Mouse (Mus musculus) liver, embryonic 16.5 days (tissue): Measurements from ENCODE around the gene Tbc1d22a. TPM values are rescaled to one million over a fixed set of nuclear protein-coding genes. Genes with fewer than 3 reads are reported as not detected.

Experiments used
- ATAC-seq: fragments of 200-750 bp; cut with Nextera tagmentation; 2 replicates; pipeline ENCODE4 v1.8.0; 2017; ENCODE audit warnings: low read depth, mild to moderate bottlenecking, moderate number of reproducible peaks, moderate library complexity
- H3K27ac ChIP-seq: fragments of 300-500 bp; sonication (generic); 2 replicates; pipeline ENCODE4 v1.5.1; 2014; ENCODE audit warnings: mild to moderate bottlenecking, low read length
- H3K27me3 ChIP-seq: fragments of 300-500 bp; sonication (generic); 2 replicates; pipeline ENCODE4 v1.6.1; 2014; ENCODE audit warnings: low read depth, low read length, mixed read lengths; ENCODE audit not compliant: control insufficient read depth, insufficient read depth
- H3K36me3 ChIP-seq: fragments of 300-500 bp; sonication (generic); 2 replicates; pipeline ENCODE4 v1.6.1; 2014; ENCODE audit warnings: mild to moderate bottlenecking; ENCODE audit not compliant: control insufficient read depth, insufficient read depth
- H3K4me1 ChIP-seq: fragments of 300-500 bp; sonication (generic); 2 replicates; pipeline ENCODE4 v1.6.1; 2014; ENCODE audit warnings: low read depth, low read length, mixed read lengths; ENCODE audit not compliant: control insufficient read depth
- H3K4me2 ChIP-seq: fragments of 300-500 bp; sonication (generic); 2 replicates; pipeline ENCODE4 v1.6.1; 2014; ENCODE audit warnings: low read depth, low read length, mixed read lengths
- H3K4me3 ChIP-seq: fragments of 300-500 bp; sonication (generic); 2 replicates; pipeline ENCODE4 v1.5.1; 2014; ENCODE audit warnings: low read depth, mild to moderate bottlenecking, low read length
- H3K9ac ChIP-seq: fragments of 300-500 bp; sonication (generic); 2 replicates; pipeline ENCODE4 v1.6.1; 2014; ENCODE audit warnings: low read depth, low read length
- H3K9me3 ChIP-seq: fragments of 300-500 bp; sonication (generic); replicated peaks from 2 replicates; pipeline ENCODE4 v1.6.1; 2016; ENCODE audit warnings: low read length; ENCODE audit not compliant: control insufficient read depth
- WGBS: fragments of 180-500 bp; shearing (Covaris S2); extraction: QIAGEN DNeasy Blood & Tissue Kit; methylation state at CpG from one replicate; pipeline ENCODE4 v1.1.7; 2014; ENCODE audit not compliant: insufficient replicate concordance; 5-methylcytosine and 5-hydroxymethylcytosine counted together
- polyA plus RNA-seq: library from polyadenylated mRNA; unstranded; fragments of >200 nt; fragmentation: Nextera tagmentation; extraction: Ambion mirVana; gene quantifications from 2 replicates; pipeline ENCODE4 v1.2.1, GENCODE M21; 2015

The Tbc1d22a gene
- polyA plus RNA-seq, 1 experiment from 2014 or later = 8.1 TPM

DNA sequence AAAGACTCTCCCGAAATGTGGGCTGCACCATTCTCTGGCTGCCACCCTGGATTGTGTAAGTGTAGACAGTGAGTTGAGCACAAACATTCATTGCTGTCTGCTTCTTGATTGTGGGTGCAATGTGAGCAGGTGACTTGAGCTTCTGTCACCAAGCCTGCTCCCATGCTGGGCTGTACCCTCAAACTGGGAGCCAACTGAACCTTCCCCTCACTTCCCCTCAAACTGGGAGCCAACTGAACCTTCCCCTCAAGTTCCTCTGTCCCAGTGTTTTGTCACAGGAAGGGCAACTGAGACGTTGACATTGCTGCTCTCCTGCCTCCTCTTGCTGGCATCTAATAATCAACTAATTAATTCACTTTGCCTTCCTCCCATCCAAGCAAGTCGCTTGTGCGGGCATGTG is 52.7 kb downstream of the Tbc1d22a start:
- no peak for ATAC-seq
- Histone ChIP-seq H3K27ac (no peak overlapping the region), H3K27me3 (no peaks in the 10 kb centered on the region), H3K9me3 (no peaks in the 10 kb centered on the region), H3K4me2 (no peak overlapping the region), H3K4me1 (no peaks in the 10 kb centered on the region), H3K9ac (no peak overlapping the region), H3K36me3 (no peaks in the 10 kb centered on the region), H3K4me3 (no peak overlapping the region)
- 62% methylated on average over 4 of the region's 4 CpGs for WGBS

DNA sequence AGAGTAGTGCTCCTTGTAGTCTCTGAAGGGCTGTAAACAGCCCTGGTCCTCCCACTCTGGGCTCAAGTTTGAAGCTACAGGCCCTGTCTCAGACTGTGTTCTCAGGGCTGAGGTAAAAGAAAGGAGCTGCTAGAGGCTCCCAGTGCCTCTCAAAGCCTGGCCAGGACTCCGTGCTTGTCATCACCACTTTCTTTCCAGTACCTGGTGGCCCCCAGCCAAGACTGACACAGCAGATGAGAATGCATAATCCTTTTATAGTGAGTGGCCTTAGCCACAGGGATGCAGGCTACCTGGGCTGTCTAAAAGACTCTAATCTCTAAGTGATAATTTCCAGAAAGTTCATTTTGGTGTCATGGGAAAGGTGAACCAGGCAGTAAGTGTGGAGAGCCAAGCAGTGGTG is 54.3 kb downstream of the Tbc1d22a start:
- H3K9me3 ChIP-seq = no peaks in the 10 kb centered on the region
- ATAC-seq = no peak
- H3K27me3 ChIP-seq = no peaks in the 10 kb centered on the region
- H3K4me2 ChIP-seq = no peak overlapping the region
- no peak overlapping the region for H3K4me3 ChIP-seq
- H3K4me1 ChIP-seq = no peaks in the 10 kb centered on the region
- no peak overlapping the region for H3K27ac ChIP-seq
- H3K36me3 ChIP-seq = no peaks in the 10 kb centered on the region
- 69% methylated on average over 1 of the region's 1 CpGs for WGBS
- no peak overlapping the region for H3K9ac ChIP-seq

DNA sequence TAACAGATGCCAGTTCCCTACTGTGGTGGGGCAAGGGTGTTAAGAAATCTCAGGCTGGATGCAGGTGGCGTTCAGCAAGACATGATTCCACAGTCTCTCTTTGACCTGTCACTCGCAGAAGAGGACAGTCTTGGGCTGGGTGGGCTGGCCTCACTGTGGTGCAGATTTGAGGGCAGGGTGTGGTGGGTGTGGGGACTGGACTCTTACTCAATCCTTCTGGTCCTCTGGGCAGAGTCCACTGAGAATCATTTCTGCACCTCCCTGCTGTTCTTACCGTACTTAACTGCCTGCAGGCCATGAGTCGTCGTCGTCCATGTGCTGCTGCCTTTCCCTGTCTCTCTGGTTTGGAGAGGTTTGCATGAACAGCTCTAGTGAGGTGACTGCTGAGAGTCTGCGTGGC is 61.5 kb downstream of the Tbc1d22a start:
- Histone ChIP-seq H3K36me3 (no peaks in the 10 kb centered on the region), H3K9ac (no peak overlapping the region), H3K4me1 (no peaks in the 10 kb centered on the region; the same call in 1 of the 2 replicates), H3K4me3 (no peak overlapping the region), H3K9me3 (no peaks in the 10 kb centered on the region), H3K27ac (no peak overlapping the region), H3K4me2 (no peak overlapping the region), H3K27me3 (no peaks in the 10 kb centered on the region)
- ATAC-seq = no peak
- 68% methylated on average over 7 of the region's 7 CpGs for WGBS

DNA sequence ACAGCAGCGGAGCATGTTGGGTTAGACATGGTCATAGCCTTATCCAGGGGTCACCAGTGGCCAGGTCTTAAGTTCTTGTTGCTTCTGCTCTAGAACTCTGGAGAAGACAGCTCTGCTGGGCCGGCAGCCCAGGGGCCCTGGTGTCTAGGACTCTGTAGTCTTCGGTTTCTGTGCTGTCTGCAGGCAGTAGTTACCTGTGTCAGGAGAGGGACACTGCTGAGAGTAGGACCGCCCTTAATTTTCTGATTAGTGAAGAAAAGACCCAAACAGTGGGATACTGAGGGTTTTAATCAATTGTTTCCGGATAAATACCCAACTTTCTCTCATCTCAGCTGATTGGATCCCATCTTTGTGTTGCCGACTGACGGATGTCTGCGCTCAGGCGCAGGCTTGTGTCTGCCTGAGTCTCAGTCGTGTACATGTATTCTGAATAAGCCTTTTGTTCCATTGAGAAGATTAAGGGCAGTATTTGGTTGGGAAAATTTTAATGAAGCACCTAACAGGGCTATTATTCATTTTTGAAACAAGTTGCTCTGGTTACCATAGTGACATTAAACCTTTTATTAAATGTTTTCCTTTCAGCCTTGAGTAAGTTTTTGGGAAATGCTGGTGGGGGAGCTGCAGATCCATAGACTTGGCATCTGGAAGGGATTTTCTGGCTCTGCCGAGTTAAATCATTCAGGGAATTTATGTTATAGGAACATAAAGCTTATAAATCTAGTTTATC is 62.4 kb downstream of the Tbc1d22a start:
- no peaks in the 10 kb centered on the region for H3K9me3 ChIP-seq
- no peak for ATAC-seq
- WGBS = 77% methylated on average over 11 of the region's 11 CpGs

DNA sequence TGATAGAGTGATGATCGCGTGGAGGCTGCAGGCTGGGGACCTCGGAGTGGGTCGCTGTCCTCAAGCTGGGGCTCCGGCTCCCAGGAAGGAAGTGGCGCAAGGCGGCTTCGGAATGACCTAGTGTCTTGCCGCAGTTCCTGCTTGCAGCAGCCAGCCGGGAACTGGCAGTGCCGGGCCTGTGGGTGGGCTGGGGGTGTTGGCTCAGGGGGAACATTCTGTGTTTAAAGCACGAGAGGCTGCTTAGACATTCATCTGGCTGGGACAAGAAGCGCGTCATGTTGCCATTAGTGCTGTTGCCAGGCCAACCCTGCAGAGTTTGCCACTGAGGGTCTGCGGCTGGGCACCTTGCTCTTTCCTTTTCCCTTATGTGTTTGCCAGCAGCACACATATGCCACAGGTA is 63.2 kb downstream of the Tbc1d22a start:
- ATAC-seq = no peak
- no peaks in the 10 kb centered on the region for H3K9me3 ChIP-seq
- no peaks in the 10 kb centered on the region for H3K27me3 ChIP-seq
- H3K36me3 ChIP-seq = no peaks in the 10 kb centered on the region
- H3K4me3 ChIP-seq = no peak overlapping the region
- WGBS = 67% methylated on average over 15 of the region's 15 CpGs
- no peaks in the 10 kb centered on the region; the same call in 1 of the 2 replicates for H3K4me1 ChIP-seq
- H3K27ac ChIP-seq = no peak overlapping the region
- no peak overlapping the region for H3K4me2 ChIP-seq
- no peak overlapping the region for H3K9ac ChIP-seq

More for the DNA sequence above, 62.4 kb downstream of the Tbc1d22a start:
- H3K4me3 ChIP-seq = no peak overlapping the region
- H3K27me3 ChIP-seq = no peaks in the 10 kb centered on the region
- no peaks in the 10 kb centered on the region for H3K36me3 ChIP-seq
- no peak overlapping the region for H3K9ac ChIP-seq
- H3K4me1 ChIP-seq = no peaks in the 10 kb centered on the region; the same call in 1 of the 2 replicates
- no peak overlapping the region for H3K27ac ChIP-seq
- no peak overlapping the region for H3K4me2 ChIP-seq

DNA sequence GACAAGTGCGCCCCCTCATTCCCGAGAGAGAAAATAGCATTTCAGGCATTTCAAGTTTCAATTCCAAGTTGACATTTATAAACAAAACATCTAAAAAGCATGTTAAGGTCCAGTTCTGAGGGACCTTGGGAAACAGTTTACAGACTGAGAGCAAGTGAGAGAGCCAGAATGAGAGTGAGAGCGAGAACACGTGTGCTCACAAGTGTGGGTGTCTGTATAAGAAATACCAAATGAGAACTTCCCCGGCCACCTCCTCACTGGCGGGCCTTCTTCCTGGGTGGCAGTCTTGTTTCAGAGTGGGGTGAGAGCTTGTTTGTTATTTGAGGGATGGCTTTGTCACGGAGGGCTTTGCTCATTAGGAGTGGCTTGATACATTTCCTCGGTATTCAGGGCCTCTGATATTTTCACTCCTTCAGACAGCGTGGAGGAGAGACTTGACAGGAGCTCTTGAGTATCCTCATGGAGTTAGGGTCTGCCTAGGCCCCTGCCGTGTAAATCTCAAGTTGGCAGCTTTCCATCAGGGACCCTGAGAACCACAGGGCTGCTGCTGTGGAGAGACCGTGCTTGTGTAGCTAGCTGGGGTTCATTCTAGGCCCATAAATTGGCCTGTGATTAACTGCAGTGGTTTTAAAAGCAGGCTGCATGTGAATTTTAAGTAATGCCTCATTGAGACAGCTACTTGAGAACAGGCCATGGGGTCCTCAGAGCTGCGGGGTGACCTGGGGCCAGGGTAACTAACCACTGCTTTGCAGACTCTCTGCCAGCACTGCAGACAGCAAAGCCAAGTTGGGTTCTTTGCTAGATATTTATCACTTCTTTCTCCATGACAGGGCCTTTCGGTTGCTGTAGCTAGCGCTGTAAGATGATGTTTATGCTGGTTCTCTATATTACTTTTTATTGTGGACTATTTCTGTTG is 65.1 kb downstream of the Tbc1d22a start:
- no peaks in the 10 kb centered on the region; the same call in 1 of the 2 replicates for H3K4me1 ChIP-seq
- H3K36me3 ChIP-seq = no peaks in the 10 kb centered on the region
- 75% methylated on average over 14 of the region's 14 CpGs for WGBS
- H3K4me3 ChIP-seq = no peak overlapping the region
- no peak overlapping the region for H3K9ac ChIP-seq
- H3K27me3 ChIP-seq = no peaks in the 10 kb centered on the region
- H3K27ac ChIP-seq = no peak overlapping the region
- no peak for ATAC-seq
- no peak overlapping the region for H3K4me2 ChIP-seq
- no peaks in the 10 kb centered on the region for H3K9me3 ChIP-seq

DNA sequence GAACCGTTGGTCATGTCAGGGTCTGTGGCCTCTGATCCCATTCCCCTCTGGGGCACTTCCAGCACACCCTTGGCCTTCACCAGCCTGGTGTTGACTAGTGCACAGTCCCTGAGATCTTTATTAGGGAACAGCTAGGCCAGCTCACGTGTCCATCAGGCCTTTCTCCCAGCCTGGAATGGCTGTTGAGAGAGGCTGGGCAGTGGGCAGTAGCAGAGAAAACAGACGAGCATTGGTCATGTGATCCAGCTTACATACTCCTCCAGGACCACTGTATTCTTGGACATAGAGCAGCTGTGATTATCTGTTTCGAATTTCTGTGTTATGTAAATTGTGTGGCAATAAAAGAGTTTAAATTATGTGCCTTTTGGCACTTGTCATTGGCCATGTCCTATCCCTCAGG is 65.9 kb downstream of the Tbc1d22a start:
- no peaks in the 10 kb centered on the region for H3K36me3 ChIP-seq
- H3K9me3 ChIP-seq = no peaks in the 10 kb centered on the region
- H3K27me3 ChIP-seq = no peaks in the 10 kb centered on the region
- H3K9ac ChIP-seq = no peak overlapping the region
- ATAC-seq = no peak
- no peak overlapping the region for H3K27ac ChIP-seq
- no peak overlapping the region for H3K4me3 ChIP-seq
- no peaks in the 10 kb centered on the region; the same call in 1 of the 2 replicates for H3K4me1 ChIP-seq
- WGBS = 56% methylated on average over 4 of the region's 4 CpGs
- no peak overlapping the region for H3K4me2 ChIP-seq

DNA sequence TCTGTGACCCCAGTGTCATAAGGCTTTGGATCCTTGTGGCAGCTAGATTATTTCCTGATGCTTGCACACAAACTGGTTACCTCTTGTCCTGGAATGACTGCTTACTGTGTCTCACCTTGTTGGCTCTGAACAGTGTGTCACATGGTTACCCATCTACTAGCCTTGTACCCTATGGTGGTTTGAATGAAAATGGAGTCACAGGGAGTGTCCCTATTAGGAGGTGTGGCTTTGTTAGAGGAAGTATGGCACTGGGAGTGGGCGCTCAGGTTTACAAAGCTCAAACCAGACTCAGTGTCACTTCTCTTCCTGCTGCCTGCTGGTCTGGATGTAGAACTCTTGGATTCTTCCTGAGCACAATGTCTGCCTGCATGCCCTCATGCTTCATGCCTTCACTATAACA is 69.0 kb downstream of the Tbc1d22a start:
- Histone ChIP-seq H3K36me3 (no peaks in the 10 kb centered on the region), H3K27me3 (no peaks in the 10 kb centered on the region), H3K27ac (no peak overlapping the region), H3K4me2 (no peak overlapping the region), H3K9ac (no peak overlapping the region), H3K9me3 (no peaks in the 10 kb centered on the region), H3K4me1 (no peaks in the 10 kb centered on the region), H3K4me3 (no peak overlapping the region)
- ATAC-seq = no peak
- 57% methylated on average over 1 of the region's 1 CpGs for WGBS

DNA sequence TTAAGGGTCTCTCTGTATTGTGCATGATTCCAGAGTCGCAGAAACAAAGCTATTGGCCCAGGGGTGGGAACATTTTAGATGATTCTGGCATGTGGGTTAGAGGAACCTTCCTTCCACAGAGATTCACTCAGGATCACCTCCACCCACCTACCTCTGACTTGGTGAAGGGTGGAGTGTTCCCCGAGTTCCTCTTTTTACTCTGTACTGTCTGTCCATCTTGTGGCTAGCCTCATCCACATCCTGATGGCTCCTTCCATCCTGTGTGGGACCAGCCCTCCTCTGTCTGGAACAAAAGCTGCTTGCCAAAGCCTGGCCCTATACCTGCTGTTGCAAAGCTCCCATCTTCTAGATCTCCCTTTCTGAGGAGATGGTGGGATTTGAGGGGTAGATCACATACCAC is 71.0 kb downstream of the Tbc1d22a start:
- WGBS = 50% methylated on average over 2 of the region's 2 CpGs
- no peak overlapping the region for H3K4me3 ChIP-seq

More for the DNA sequence above, 71.0 kb downstream of the Tbc1d22a start:
- H3K4me1 ChIP-seq = no peaks in the 10 kb centered on the region
- no peak for ATAC-seq
- no peaks in the 10 kb centered on the region for H3K36me3 ChIP-seq
- no peak overlapping the region for H3K4me2 ChIP-seq
- no peaks in the 10 kb centered on the region for H3K27me3 ChIP-seq
- H3K27ac ChIP-seq = no peak overlapping the region
- no peak overlapping the region for H3K9ac ChIP-seq
- H3K9me3 ChIP-seq = no peaks in the 10 kb centered on the region
